Comparison of ENCODE assay signal across 16 mouse cellular contexts in genomic region chr9:100979260-100979659, GRCm38 (mm10). TPM values are rescaled to one million over a fixed set of nuclear protein-coding genes. Genes with fewer than 3 reads are reported as not detected.
A peak's percentile ranks its signal among the peaks of the same experiment; 100 is the strongest.
DNase-seq lines count a peak whose midpoint lies in the region; ATAC-seq lines count a peak whose summit lies in the region.
"Had no signal": no experiment of that assay in that cellular context is flagged by ENCODE, and none has a peak within 500 bp of the region (broad histone marks: within the 10 kb centered on the region; RNA-seq: fewer than 3 reads in every experiment).

No protein-coding gene starts in this region.

- no peak overlapping the region for H3K27ac ChIP-seq in lung, embryonic 16.5 days (ENCODE audit: low read length)
- H3K27ac ChIP-seq: forebrain, embryonic 12.5 days; liver, embryonic 15.5 days; neural tube, embryonic 15.5 days had no signal

- H3K4me3 ChIP-seq in lung, embryonic 16.5 days (ENCODE audit: low read length), result no peak overlapping the region
- H3K4me3 ChIP-seq: forebrain, embryonic 12.5 days; liver, embryonic 15.5 days; megakaryocyte, embryonic 14.5 days; neural tube, embryonic 15.5 days had no signal

- intact Hi-C loops in heart, postnatal 36 days (cut with DNase I), result no loop called here

- no peak overlapping the region for H3K4me2 ChIP-seq in lung, embryonic 16.5 days (ENCODE audit: low read depth, low read length)
- H3K4me2 ChIP-seq: forebrain, embryonic 12.5 days; liver, embryonic 15.5 days; neural tube, embryonic 15.5 days had no signal

- peak; percentile 71 for ATAC-seq in lung, embryonic 16.5 days (ENCODE audit: low read depth)

- DNase-seq in heart, adult 11 months, result peak; percentile 91
- DNase-seq in heart, postnatal 36 days, result no peak
- DNase-seq in lung, postnatal 10 days, result no peak
- peak; percentile 55 for DNase-seq in kidney, postnatal 10 days
- peak; percentile 13 for DNase-seq in yolk sac, embryonic 10.5 days (ENCODE audit: low spot score)
- DNase-seq in thymus, adult 18-20 months, result no peak
- no peak for DNase-seq in natural killer cell, adult 2 months (ENCODE audit: low spot score in 2 of 2)
- DNase-seq: cerebellum, adult 9-10 months; layer of hippocampus, adult 9-11 months; right cerebral cortex, adult 18-20 months; thymus, adult 2 months had no signal

- WGBS in lung, embryonic 16.5 days, result 49% methylated on average over 5 of the region's 5 CpGs

- peaks cover 4% of the 10 kb centered on the region; the same call in 1 of the 2 replicates for H3K9me3 ChIP-seq in lung, embryonic 16.5 days (ENCODE audit: control insufficient read depth, low read length)
- H3K9me3 ChIP-seq: forebrain, embryonic 12.5 days; liver, embryonic 15.5 days; neural tube, embryonic 15.5 days had no signal

- no peaks in the 10 kb centered on the region for H3K4me1 ChIP-seq in lung, embryonic 16.5 days (replicated peaks; ENCODE audit: control insufficient read depth, insufficient read depth, low read length)
- H3K4me1 ChIP-seq: forebrain, embryonic 12.5 days; liver, embryonic 15.5 days; neural tube, embryonic 15.5 days had no signal

- H3K9ac ChIP-seq in lung, embryonic 16.5 days (ENCODE audit: low read length), result no peak overlapping the region
- H3K9ac ChIP-seq: forebrain, embryonic 12.5 days; liver, embryonic 15.5 days; neural tube, embryonic 15.5 days had no signal

- H3K27me3 ChIP-seq in lung, embryonic 16.5 days (ENCODE audit: control insufficient read depth, insufficient read depth, low read depth, low read length), result no peaks in the 10 kb centered on the region
- H3K27me3 ChIP-seq: forebrain, embryonic 12.5 days; liver, embryonic 15.5 days; megakaryocyte, embryonic 14.5 days; neural tube, embryonic 15.5 days had no signal

- peaks cover 4% of the 10 kb centered on the region for H3K36me3 ChIP-seq in lung, embryonic 16.5 days (ENCODE audit: control insufficient read depth, insufficient read depth, low read length)

RNA-seq across cellular contexts. Expression of gene Pccb, which starts 55.4 kb away (rescaled TPM):
- total RNA-seq in heart, postnatal 36 days (2021), result 100 to 1,000 TPM; 103 to 107 TPM
- 22.1 and 22.5 TPM in 2 replicates for polyA plus RNA-seq in lung, embryonic 16.5 days (2015; fragmentation: Nextera tagmentation; extraction: Ambion mirVana)

Comparison
In these comparisons a context has a peak if more than half of its experiments do, and no peak if none do; other contexts are left out.
1. DNase-seq: peak in heart, adult 11 months (single experiment), kidney, postnatal 10 days (single experiment) and yolk sac, embryonic 10.5 days (single experiment); none in heart, postnatal 36 days (0 of 2), lung, postnatal 10 days (single experiment), thymus, adult 18-20 months (0 of 2) and natural killer cell, adult 2 months (0 of 2).